Mouse (Mus musculus): ENCODE data around the gene Ajm1. TPM values are rescaled to one million over a fixed set of nuclear protein-coding genes. Genes with fewer than 3 reads are reported as not detected.

Gene Ajm1
- polyA plus RNA-seq, 1 experiment, result not detected

DNA sequence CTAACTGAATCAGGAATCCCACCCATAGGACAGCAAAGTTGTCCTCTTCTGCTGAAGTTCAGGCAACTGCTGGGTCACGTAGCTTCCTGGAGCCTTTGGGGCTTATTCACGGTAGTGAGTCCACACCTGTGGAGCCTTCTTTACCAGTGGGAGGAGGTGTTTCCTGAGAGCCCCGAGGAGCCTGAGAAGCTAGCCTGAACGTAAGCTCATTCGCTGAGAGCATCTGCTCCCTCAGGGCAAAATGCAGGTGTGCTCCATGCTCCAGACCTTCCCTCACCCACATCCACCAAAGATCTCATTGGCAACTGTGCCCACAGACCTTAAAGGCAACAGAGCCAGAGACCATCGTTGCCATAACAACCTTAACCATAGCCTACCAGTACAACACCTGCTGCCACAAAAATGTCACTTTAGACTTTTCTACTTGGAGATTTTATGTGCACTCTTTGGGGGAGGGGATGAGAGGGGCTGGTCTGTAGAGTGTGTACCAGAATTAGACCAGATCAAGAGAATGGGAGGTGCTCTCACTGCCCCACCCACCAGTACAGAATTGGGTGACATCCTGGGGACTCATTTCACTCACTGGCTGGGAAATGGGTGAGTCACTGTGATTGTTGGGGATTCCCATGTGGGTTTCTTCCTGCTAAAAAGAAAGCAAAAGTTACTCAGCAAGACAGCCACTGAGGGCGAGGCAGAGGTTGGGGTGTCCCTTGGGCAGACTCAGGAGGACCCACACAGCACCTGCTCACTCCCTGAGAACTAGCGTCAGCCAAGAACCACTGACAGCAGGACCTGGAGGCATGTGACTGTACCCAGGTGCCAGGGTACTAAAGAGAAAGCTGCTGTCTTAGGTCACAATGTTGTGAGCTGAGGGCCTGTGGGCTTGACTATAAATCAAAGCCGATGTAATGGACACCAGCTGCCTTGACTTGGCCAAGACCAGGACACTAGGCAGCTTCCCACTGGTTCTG lies 32.3 kb downstream of the Ajm1 start:
- Histone ChIP-seq H3K27ac (ENCODE audit: insufficient read depth, low read depth, low read length) (no peak overlapping the region), H3K4me3 (ENCODE audit: insufficient read depth, low read depth, low read length) (no peak overlapping the region), H3K4me1 (ENCODE audit: control insufficient read depth, insufficient read depth, low read length) (peaks cover 7% of the 10 kb centered on the region; the same call in 1 of the 2 replicates)
- no peak for TF ChIP-seq POLR2A (IDR thresholded peaks at IDR 0.05; ENCODE audit: insufficient read depth, low read depth, low read length)
- no peak for TF ChIP-seq CTCF (IDR thresholded peaks at IDR 0.05; ENCODE audit: insufficient read depth, low read depth, low read length)
- 74% methylated on average over 9 of the region's 9 CpGs for WGBS

DNA sequence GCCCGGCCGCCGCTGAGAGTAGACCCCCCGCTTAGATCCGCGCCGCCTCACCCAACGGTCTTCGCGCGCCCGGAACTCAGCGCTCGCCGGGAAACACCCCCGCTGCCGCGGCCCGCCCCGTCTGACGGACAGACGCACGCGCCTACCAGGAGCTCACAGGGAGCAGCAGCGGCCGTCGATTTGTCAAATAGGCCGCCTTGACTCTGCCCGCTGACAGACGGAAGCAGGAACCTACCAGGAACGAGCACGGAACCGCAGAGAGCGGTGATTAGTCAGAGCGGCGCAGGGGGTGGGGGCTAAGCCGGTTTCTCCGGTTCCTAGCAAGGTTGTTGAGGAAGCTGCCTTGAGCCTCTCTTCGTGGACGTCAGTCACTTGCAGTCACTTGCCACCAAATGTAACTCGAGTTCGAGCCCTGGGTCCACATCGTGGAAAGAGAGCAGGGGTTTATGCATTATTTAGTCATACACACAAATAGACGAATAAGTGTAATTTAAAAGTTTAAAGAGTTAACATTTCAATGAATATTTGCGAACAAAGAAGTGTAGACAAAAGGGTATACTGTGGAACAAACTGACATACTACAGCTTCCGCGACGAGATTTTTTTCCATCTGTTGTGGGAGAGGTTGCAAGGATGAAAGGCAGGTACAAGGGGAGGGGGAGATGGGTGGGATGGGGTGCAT lies 34.6 kb downstream of the Ajm1 start, which contains the start of gene Traf2:
Traf2 (minus strand) TSS at position 130 of the 681 bp plus-strand sequence.
- WGBS, result 2% methylated on average over 48 of the region's 48 CpGs
- Histone ChIP-seq H3K4me3 (ENCODE audit: insufficient read depth, low read depth, low read length) (peak within 1 kb of the TSS; percentile 72), H3K27ac (ENCODE audit: insufficient read depth, low read depth, low read length) (peak within 1 kb of the TSS; percentile 37), H3K4me1 (ENCODE audit: control insufficient read depth, insufficient read depth, low read length) (peaks cover 7% of the 10 kb centered on the region; the same call in 1 of the 2 replicates)
- TF ChIP-seq CTCF (IDR thresholded peaks at IDR 0.05; ENCODE audit: insufficient read depth, low read depth, low read length) (no peak), POLR2A (IDR thresholded peaks at IDR 0.05; ENCODE audit: insufficient read depth, low read depth, low read length) (peak; percentile 40)

DNA sequence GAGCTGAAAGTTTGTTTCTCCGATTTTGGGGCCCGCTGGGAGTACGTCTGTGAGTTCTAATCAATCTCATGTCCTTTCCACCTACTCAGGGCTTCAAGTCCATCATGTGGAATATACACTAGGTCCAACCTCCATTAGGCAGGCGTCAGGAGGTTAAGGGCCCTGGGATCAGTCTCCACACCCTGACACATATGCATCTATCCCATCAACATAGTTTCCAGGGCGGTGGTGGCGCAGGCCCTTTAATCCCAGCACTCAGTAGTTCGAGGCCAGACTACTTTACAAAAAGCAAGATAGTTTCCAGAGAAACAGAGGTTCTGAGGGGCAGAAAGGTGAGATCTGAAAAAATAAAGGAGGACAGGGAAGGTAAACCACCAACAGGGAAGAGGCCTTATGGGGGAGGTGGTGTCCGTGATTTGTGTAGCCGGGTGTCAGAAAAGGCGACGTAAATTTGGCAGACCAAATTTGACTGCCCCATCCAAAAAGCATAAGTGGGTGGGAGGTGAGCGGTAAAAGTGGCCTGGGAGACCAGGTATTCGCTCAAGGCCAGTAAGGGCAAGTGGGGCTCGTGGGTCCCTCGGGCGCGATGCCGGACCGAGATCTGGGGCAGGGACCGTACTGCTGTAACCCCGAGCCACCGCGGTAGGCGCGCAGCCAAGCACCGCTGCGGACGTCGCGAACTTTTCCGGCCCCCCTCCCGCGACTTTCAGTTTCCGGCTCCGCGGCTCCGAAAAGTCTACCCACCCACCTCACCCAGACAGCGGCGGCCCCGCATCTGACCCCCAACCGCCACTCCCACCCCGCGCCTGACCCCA lies 35.4 kb downstream of the Ajm1 start:
- Histone ChIP-seq H3K27ac (ENCODE audit: insufficient read depth, low read depth, low read length) (peak overlapping the region; percentile 37), H3K4me3 (ENCODE audit: insufficient read depth, low read depth, low read length) (peak overlapping the region; percentile 72), H3K4me1 (ENCODE audit: control insufficient read depth, insufficient read depth, low read length) (peaks cover 7% of the 10 kb centered on the region; the same call in 1 of the 2 replicates)
- 8% methylated on average over 43 of the region's 43 CpGs for WGBS
- TF ChIP-seq CTCF (IDR thresholded peaks at IDR 0.05; ENCODE audit: insufficient read depth, low read depth, low read length) (no peak), POLR2A (IDR thresholded peaks at IDR 0.05; ENCODE audit: insufficient read depth, low read depth, low read length) (no peak)

DNA sequence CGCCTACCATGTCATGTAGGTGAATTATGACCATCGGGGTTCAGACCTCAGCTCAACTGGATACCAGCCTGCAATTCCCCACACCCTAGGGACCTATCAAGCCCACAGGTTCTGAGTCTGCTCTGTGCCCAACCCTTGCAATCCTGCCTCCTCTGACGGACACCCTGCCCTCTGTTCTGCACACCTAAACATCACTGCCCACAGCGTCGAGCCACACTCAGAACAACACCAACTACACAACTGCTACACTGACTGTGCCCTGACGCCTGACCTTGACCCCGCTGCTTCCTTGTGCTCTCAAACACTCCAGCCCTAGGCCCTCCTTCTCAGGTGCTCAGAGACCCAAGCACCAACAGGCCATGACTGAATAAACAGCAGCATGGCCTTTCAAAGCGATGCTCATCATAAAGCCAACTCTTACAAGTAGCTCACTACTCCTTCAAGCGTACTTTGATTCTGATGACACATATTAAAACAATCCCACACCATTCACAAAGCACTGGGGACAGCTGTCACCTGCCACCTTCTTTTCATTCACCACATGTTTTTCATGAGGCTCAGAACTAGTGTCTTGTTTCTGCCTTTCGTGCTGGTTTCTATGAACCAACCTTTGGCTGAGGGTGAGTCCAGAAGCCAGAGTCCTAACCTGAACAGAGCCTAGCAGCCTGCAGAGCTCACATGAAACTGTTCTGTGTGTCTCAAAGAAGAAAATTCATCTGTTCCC lies 39.8 kb downstream of the Ajm1 start:
- no peak overlapping the region for H3K27ac ChIP-seq (ENCODE audit: insufficient read depth, low read depth, low read length)
- no peak overlapping the region for H3K4me3 ChIP-seq (ENCODE audit: insufficient read depth, low read depth, low read length)
- peaks cover 7% of the 10 kb centered on the region; the same call in 1 of the 2 replicates for H3K4me1 ChIP-seq (ENCODE audit: control insufficient read depth, insufficient read depth, low read length)
- 90% methylated on average over 10 of the region's 10 CpGs for WGBS
- TF ChIP-seq POLR2A (IDR thresholded peaks at IDR 0.05; ENCODE audit: insufficient read depth, low read depth, low read length), result no peak
- TF ChIP-seq CTCF (IDR thresholded peaks at IDR 0.05; ENCODE audit: insufficient read depth, low read depth, low read length), result no peak

DNA sequence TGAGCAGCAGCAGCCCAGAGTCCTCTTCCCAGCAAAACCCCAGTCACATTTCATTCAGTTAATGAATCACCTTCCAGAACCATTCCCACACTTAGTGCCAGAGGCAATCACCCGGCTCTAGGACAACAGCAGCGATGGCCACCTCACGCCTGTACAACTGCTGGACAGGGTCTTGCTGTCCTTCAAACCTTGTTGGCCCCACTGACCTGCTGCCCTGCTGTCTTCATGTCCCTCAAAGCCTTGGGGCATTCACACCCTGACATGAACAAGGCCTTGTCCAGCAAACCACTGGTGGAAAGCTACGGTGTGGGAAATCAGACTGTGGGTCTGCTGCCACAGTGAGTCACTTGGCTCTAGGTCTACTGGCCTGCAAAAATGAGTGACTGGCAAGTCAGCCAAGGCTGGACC lies 41.0 kb downstream of the Ajm1 start:
- no peak overlapping the region for H3K27ac ChIP-seq (ENCODE audit: insufficient read depth, low read depth, low read length)
- H3K4me3 ChIP-seq (ENCODE audit: insufficient read depth, low read depth, low read length), result no peak overlapping the region
- TF ChIP-seq CTCF (IDR thresholded peaks at IDR 0.05; ENCODE audit: insufficient read depth, low read depth, low read length) (no peak), POLR2A (IDR thresholded peaks at IDR 0.05; ENCODE audit: insufficient read depth, low read depth, low read length) (no peak)
- 84% methylated on average over 4 of the region's 4 CpGs for WGBS
- no peaks in the 10 kb centered on the region for H3K4me1 ChIP-seq (ENCODE audit: control insufficient read depth, insufficient read depth, low read length)

DNA sequence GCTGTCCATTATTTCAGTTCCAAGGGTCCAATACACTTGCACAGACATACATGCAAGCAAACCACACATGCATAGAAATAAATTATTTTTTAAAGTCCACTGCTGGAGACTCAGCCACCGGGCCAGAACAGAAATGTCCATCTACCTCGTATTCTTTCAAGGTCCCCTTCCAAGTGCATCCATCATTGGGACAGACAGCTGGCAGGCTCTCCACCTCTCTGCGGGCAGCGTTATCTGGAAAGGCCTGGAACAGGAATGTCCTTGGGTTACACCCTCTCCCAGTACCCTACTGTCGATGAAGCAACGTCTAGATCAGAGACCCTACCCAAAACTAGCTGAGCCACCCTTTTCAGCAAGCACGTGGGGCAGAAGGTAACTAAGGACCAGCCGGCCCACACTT lies 45.0 kb downstream of the Ajm1 start:
- Histone ChIP-seq H3K4me3 (ENCODE audit: insufficient read depth, low read depth, low read length) (no peak overlapping the region), H3K27ac (ENCODE audit: insufficient read depth, low read depth, low read length) (no peak overlapping the region), H3K4me1 (ENCODE audit: control insufficient read depth, insufficient read depth, low read length) (peaks cover 5% of the 10 kb centered on the region; the same call in 1 of the 2 replicates)
- 94% methylated on average over 8 of the region's 8 CpGs for whole genome bisulfite sequencing
- no peak for TF ChIP-seq POLR2A (IDR thresholded peaks at IDR 0.05; ENCODE audit: insufficient read depth, low read depth, low read length)
- no peak for TF ChIP-seq CTCF (IDR thresholded peaks at IDR 0.05; ENCODE audit: insufficient read depth, low read depth, low read length)

DNA sequence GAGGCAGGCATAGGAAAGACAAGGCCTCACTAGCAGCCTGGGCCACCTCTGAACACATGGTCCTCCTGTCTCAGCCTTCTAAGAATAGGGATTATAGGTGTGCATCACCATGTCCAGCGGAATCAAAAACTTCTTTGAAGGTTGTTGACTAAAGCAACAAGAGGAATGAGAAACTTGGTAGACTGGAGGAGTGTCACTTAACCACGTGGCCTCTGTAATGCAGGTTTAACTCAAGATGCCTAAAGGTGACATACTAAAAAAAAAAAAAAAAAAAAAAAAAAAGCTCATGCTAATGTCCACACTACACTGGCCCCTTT lies 46.7 kb downstream of the Ajm1 start:
- no peak overlapping the region for H3K4me3 ChIP-seq (ENCODE audit: insufficient read depth, low read depth, low read length)
- 97% methylated on average over 2 of the region's 2 CpGs for WGBS
- TF ChIP-seq CTCF (IDR thresholded peaks at IDR 0.05; ENCODE audit: insufficient read depth, low read depth, low read length), result no peak
- no peak for TF ChIP-seq POLR2A (IDR thresholded peaks at IDR 0.05; ENCODE audit: insufficient read depth, low read depth, low read length)
- H3K27ac ChIP-seq (ENCODE audit: insufficient read depth, low read depth, low read length), result no peak overlapping the region
- H3K4me1 ChIP-seq (ENCODE audit: control insufficient read depth, insufficient read depth, low read length), result peaks cover 5% of the 10 kb centered on the region; the same call in 1 of the 2 replicates
